Mouse (Mus musculus): ENCODE data around the gene Fam57a.

Fam57a gene

DNA sequence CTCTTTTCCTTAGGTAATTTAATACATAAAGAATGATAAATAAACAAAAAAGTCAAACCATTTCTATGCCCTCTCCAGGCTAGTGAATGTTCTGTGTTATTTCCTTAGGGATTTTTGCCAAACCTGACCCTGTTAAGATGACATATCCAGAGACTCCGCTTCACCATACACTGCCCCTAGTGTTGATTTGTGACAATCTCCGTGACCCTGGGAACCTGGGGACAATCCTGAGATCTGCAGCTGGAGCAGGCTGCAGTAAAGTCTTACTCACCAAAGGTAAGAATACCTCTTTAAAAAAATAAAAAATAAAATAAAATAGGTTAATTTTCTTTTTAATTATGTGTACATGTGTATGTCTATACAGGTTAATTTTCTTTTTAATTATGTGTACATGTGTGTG is 67.8 kb downstream of the Fam57a start:
- DNase-seq: no peak

GRCm38 (mm10) chr11:76252036-76252435 is 72.6 kb downstream of the Fam57a start:
- no peak for DNase-seq

DNA sequence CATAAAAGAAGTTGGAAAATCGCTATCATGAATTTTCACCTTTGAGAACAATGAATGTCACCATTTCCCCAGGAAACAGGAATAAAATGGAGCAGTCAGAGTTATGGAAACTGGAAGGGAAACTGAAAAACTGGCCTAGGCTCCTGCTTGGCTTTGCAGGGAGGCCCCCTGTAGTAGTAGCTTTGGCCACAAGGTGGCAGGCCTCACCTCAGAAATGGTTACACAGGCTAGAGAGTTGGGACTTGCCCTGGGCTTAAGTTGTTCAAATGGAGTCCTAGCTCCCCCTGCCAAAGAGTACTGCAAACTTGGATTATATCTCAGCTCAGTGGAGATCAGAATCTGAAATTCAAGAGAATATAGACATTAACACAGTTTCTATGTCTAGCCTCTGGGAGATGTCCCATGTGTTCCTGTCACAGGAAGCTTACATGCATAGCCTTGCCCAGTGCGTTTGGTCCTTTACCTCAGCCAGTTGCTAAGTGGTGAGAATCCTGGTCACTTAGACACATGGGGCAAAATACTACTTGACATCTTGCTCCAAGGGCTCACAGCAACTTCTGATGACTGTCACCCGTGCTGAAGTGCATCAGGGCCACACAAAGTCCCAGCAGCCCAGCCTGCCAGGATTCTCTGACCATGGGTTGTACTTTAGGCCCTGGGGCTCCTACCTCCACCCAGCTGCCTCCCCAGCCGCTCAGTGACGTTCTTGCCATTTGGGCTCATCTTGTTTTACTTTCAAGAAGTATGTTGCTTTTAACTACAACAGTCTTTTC is 73.9 kb downstream of the Fam57a start:
- peak; percentile 86 to 92 for DNase-seq

- DNase-seq: no peak
Measured at GRCm38 (mm10) chr11:76253918-76254264, 74.4 kb downstream of the Fam57a start.

DNA sequence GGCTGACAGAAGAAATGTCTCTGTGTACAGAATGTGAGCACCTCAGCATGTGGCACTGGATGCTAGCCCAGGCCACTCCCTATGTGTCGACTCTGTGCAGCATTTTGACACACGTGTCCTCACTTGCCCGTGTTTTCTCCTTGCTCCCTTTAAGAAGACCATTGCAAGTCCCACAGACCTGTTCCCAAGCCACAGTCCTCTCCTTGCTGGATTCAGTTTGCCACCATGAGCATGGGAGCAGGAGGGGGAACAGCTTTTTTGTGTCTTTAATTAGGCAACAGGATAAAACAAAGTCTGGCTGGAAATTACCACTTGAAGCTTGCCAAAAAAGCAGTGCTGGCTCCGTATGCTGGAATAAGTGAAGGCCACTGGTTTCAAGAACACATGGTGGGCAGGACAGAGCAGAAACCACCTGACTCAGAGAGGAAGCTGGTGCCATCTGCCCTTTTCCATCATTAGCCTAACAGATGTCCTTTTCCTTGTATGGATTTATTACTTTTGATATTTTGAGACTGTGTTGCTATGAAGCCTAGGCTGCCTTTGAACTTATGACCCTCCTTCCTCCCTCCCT is 76.0 kb downstream of the Fam57a start:
- no peak for DNase-seq

- no peak for DNase-seq
Measured at GRCm38 (mm10) chr11:76256129-76256528, 76.7 kb downstream of the Fam57a start.

GRCm38 (mm10) chr11:76257386-76257785 is 77.9 kb downstream of the Fam57a start:
- no peak for DNase-seq

DNA sequence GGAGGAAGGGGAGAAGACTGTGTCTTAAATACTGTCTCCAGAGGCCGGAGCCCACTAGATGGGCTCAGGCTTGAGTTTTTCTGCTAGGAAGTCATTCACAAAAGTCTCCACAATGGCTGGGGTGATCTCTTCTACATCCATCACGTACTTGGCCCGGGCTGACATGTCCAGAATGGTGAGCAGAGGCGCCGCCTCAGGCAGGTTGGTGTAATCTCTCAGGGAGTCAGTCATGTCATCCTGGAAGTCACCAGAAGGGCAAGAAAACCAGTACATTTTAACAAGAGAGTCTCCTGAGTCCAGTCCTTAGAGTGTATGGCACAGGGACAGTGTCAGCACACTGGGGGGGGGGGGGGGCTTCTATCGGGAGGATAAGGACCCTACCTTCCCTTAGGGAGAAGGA is 79.0 kb downstream of the Fam57a start:
- DNase-seq: no peak

DNA sequence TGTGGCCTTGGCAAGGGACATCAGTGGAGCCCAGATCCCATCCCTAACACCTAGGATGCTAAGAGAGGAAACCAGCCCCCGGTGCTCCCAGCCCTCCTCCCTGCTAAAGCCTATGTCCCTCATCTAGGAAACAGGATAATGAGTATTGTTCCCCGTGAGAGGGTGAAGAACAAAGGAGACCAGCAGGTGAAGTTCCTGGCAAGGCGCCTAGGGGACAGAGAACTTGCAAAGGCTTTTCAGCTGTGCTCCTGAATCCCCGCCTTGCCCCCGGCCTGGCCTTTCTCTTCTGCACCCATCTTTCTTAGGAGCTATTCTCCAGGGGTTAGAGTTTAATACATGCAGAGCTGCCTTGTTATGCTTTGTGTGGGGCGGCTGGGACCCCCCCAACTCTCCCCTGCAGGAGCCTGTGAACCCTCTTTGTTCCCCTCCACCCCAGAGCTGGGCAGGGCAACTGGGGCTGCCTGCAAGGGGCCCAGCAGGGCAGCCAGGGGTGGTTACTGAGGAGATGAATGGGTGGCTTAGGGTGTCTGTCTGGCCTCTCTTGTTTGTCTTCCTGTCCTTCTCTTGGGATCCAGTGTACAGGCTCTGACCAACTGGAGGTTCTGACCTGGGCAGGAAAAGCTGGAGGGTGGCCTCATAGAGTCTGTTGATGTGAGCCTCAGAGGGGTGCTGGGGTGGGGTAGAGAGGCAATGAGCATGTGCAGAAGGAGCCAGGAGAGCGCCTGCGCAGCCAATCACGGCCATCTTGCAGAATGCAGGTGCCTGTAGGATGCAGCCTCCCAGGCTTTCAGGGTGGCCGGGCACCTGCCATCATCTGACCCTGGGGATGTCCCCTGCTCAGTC is 81.0 kb downstream of the Fam57a start:
- DNase-seq: no peak

- peak; percentile 17 to 67 for DNase-seq
Measured at GRCm38 (mm10) chr11:76261224-76261623, 81.8 kb downstream of the Fam57a start.

DNA sequence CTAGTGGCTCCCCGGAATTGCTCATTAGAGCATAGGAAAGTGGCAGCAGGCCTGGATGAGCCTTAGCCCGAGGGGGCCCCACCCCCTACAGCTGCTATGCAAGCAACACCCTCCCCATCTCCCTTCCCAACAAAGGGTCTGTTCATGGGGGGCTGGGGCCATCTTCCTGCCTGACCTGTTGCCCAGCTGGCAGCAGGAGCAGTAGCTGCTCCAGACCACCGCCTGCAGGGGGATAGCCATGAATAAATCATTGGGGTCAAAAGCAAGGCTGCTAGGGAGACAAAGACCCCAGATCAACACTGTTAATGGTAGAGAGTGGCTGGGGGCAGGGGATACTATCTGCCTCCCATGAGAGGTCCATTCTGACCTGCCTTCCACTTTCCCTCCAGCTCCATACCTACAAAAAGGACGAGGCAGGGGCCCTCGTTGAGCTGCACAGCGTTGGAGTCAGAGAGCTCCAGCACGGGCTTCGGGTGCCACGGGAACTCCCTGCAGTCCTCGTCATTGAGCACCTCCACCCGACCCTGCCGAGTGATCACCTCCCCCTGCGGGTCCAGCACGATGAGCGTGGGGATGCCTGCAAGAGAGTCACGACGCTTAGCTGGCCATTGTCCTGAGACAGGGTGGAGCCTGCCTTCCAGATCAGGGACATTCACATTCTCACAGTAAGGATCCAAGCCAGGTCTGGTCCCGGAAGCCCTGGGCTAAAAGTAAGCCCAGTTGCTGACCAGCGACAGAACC is 83.3 kb downstream of the Fam57a start:
- DNase-seq: no peak

Data from kidney, postnatal 25 days (tissue).